Mouse (Mus musculus) mouse embryonic stem cell (cell line): ENCODE measurements around the gene Sec23b.

ENCODE experiments used
- in situ Hi-C, 2 experiments: fragments of 300-500 bp; cut with MboI; formaldehyde crosslinking; loops; 1 replicate in 1 of 2; 3 replicates in 1 of 2; pipeline ENCODE4 v1.14.3; 2019 to 2020; ENCODE audit warnings: low sequenced_read_pairs in 2 of 2, low pct_unique_long_range_greater_than_20kb in 1 of 2, mixed read lengths in 1 of 2; ENCODE audit not compliant: unreplicated experiment in 1 of 2

Gene Sec23b

GRCm38 (mm10) chr2:144598006-144598405 is 42.0 kb downstream of the Sec23b start:
- in situ Hi-C loops: no loop called here

GRCm38 (mm10) chr2:144599831-144600687 is 44.0 kb downstream of the Sec23b start, which contains the start of gene Dtd1:
Dtd1 (plus strand) TSS chr2:144599897.
- in situ Hi-C loops: no loop called here

GRCm38 (mm10) chr2:144601576-144601975 is 45.5 kb downstream of the Sec23b start:
- in situ Hi-C loops: no loop called here

- in situ Hi-C loops: no loop called here
These were observed 57.9 kb downstream of the Sec23b start for GRCm38 (mm10) chr2:144613956-144614355.

GRCm38 (mm10) chr2:144617074-144617874 is 61.2 kb downstream of the Sec23b start:
- in situ Hi-C loops: no loop called here

- in situ Hi-C loops: no loop called here
These were observed 65.5 kb downstream of the Sec23b start for GRCm38 (mm10) chr2:144621491-144621890.

- in situ Hi-C loops: no loop called here
These were observed 77.5 kb downstream of the Sec23b start for GRCm38 (mm10) chr2:144633551-144633950.

- in situ Hi-C loops: no loop called here
These were observed 78.2 kb downstream of the Sec23b start for GRCm38 (mm10) chr2:144634231-144634630.

GRCm38 (mm10) chr2:144634729-144635128 is 78.7 kb downstream of the Sec23b start:
- in situ Hi-C loops: no loop called here

GRCm38 (mm10) chr2:144635644-144636320 is 79.8 kb downstream of the Sec23b start:
- in situ Hi-C loops: no loop called here

GRCm38 (mm10) chr2:144637204-144637603 is 81.2 kb downstream of the Sec23b start:
- in situ Hi-C loops: no loop called here

GRCm38 (mm10) chr2:144637671-144638395 is 81.8 kb downstream of the Sec23b start:
- in situ Hi-C loops: no loop called here

GRCm38 (mm10) chr2:144638719-144639118 is 82.7 kb downstream of the Sec23b start:
- in situ Hi-C loops: no loop called here

GRCm38 (mm10) chr2:144640101-144640500 is 84.1 kb downstream of the Sec23b start:
- in situ Hi-C loops: no loop called here
